Mouse (Mus musculus) C2C12 (cell line): ENCODE results near the gene Rasgef1b. TPM values are rescaled to one million over a fixed set of nuclear protein-coding genes. Genes with fewer than 3 reads are reported as not detected.

Experiments
- H3K27me3 ChIP-seq: one replicate; pipeline ENCODE4 v1.6.1; 2011; ENCODE audit not compliant: control insufficient read depth, insufficient read depth, insufficient read length
- H3K36me3 ChIP-seq: one replicate; pipeline ENCODE4 v1.6.1; 2011; ENCODE audit not compliant: control insufficient read depth, insufficient read depth
- H3K4me3 ChIP-seq: one replicate; pipeline ENCODE4 v1.5.1; 2011; ENCODE audit warnings: mild to moderate bottlenecking, control low read depth; ENCODE audit not compliant: poor library complexity, insufficient read depth, severe bottlenecking
- H3K79me2 ChIP-seq: one replicate; pipeline ENCODE4 v1.6.1; 2011; ENCODE audit not compliant: control insufficient read depth, insufficient read depth
- H3K79me3 ChIP-seq: one replicate; pipeline ENCODE4 v1.6.1; 2011; ENCODE audit warnings: low read depth, control low read depth
- H3ac ChIP-seq: one replicate; pipeline ENCODE3; 2011; ENCODE audit warnings: low read depth; ENCODE audit not compliant: control insufficient read depth, insufficient read length
- CEBPB ChIP-seq: IDR thresholded peaks from one replicate; pipeline ENCODE4 v1.6.1; 2011; ENCODE audit warnings: low read depth, mild to moderate bottlenecking, control low read depth, moderate library complexity
- CTCF ChIP-seq: IDR thresholded peaks from one replicate; pipeline ENCODE4 v1.5.1; 2011; ENCODE audit not compliant: control insufficient read depth, insufficient read depth, insufficient read length
- FOSL1 ChIP-seq: IDR thresholded peaks from one replicate; pipeline ENCODE4 v1.8.0; 2011; ENCODE audit warnings: mild to moderate bottlenecking, low read length; ENCODE audit not compliant: poor library complexity, insufficient read depth, severe bottlenecking
- MAX ChIP-seq: IDR thresholded peaks from one replicate; pipeline ENCODE4 v1.6.1; 2011; ENCODE audit warnings: mild to moderate bottlenecking, control low read depth
- MYOD1 ChIP-seq: IDR thresholded peaks from one replicate; pipeline ENCODE4 v1.6.1; 2011; ENCODE audit warnings: low read depth; ENCODE audit not compliant: control insufficient read depth, insufficient read length
- MYOG ChIP-seq: IDR thresholded peaks from one replicate; pipeline ENCODE4 v1.6.1; 2011; ENCODE audit not compliant: control insufficient read depth, insufficient read length; ENCODE audit errors: extremely low read depth
- USF1 ChIP-seq: IDR thresholded peaks from one replicate; pipeline ENCODE4 v1.6.1; 2011; ENCODE audit warnings: low read depth, mild to moderate bottlenecking, control low read depth, moderate library complexity
- polyA plus RNA-seq: library from polyadenylated mRNA; unstranded; fragments of >200 nt; fragmentation: generic; extraction: Trizol; gene quantifications from one replicate; pipeline ENCODE4 v1.2.1, GENCODE M21; 2012; ENCODE audit warnings: missing spikeins

Gene Rasgef1b
- polyA plus RNA-seq, 1 experiment = 0.05 TPM

GRCm38 (mm10) chr5:99471790-99472189 lies 257.1 kb downstream of the Rasgef1b start:
- Histone ChIP-seq H3K36me3 (no peaks in the 10 kb centered on the region), H3K27me3 (no peaks in the 10 kb centered on the region), H3ac (no peak overlapping the region), H3K79me3 (no peaks in the 10 kb centered on the region), H3K4me3 (no peak overlapping the region), H3K79me2 (no peaks in the 10 kb centered on the region)
- no peak for TF ChIP-seq FOSL1

DNA sequence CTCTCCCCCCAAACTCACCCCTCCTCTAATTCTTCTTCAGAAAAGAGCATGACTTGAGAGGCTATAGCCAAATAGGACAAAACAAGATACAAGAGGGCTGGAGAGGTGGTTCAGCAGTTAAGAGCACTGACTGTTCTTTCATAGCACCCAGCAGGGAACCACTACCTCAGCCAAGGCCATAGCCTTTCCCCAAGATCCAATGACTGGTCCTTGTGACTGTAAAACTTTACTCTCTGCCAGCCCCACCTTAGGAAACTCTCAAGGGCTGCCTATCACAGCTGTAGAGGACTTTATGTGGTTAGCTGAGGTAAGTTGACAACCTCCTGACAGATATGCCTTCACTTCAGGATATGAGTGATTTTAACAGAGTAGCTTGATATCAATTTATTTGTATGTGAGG lies 258.3 kb downstream of the Rasgef1b start:
- TF ChIP-seq CEBPB (no peak), MAX (no peak), FOSL1 (no peak), MYOG (no peak), USF1 (no peak), MYOD1 (no peak), CTCF (no peak)
- H3K79me2 ChIP-seq = no peaks in the 10 kb centered on the region
- H3K79me3 ChIP-seq = no peaks in the 10 kb centered on the region
- no peak overlapping the region for H3ac ChIP-seq
- no peaks in the 10 kb centered on the region for H3K36me3 ChIP-seq
- no peaks in the 10 kb centered on the region for H3K27me3 ChIP-seq
- no peak overlapping the region for H3K4me3 ChIP-seq

DNA sequence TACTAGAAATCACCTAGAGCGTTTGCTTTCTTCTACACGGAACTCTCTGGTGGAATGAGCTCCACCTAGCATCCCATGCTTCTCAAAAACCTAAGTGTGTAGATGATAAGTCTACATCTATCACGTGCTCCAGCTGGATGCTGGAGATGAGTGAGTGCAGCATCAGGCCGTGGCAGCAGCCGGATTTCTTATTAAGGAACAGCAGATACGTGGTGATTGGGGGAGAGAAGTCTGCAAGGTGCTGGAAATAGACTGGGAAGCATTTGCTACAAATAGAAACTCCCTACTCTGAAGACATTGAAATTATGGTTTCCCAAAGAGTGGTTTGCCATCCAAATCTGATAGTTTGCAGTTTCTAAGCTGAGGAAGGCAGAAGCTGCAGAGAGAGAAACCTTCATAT lies 269.9 kb downstream of the Rasgef1b start:
- H3K36me3 ChIP-seq = no peaks in the 10 kb centered on the region
- no peak overlapping the region for H3ac ChIP-seq
- TF ChIP-seq MAX = no peak
- no peak for TF ChIP-seq CTCF
- no peak for TF ChIP-seq MYOG
- TF ChIP-seq FOSL1 = no peak
- no peak for TF ChIP-seq USF1
- TF ChIP-seq CEBPB = no peak
- no peak for TF ChIP-seq MYOD1
- no peaks in the 10 kb centered on the region for H3K79me2 ChIP-seq
- H3K79me3 ChIP-seq = no peaks in the 10 kb centered on the region
- no peak overlapping the region for H3K4me3 ChIP-seq
- H3K27me3 ChIP-seq = no peaks in the 10 kb centered on the region

DNA sequence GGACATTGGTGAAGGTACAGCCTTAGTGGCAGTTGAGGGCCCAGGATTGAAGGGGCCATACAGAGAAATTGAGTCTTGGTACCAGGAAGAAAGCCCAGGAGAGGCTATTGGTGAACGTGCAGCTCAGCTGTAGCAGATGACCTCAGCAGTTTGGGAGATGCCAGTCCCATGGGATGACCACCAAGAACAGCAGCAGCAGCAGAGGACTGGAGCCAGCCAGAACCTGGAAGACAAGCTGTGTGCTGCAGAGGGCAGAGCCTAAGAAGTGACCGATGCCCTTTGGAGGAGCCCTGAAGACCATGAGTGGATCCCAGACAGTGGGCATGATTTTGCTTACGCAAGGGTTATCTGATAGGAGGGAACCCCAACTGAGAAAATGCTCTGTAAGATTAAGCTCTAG lies 271.6 kb downstream of the Rasgef1b start:
- H3K36me3 ChIP-seq = no peaks in the 10 kb centered on the region
- H3K27me3 ChIP-seq = no peaks in the 10 kb centered on the region
- no peaks in the 10 kb centered on the region for H3K79me2 ChIP-seq
- no peak overlapping the region for H3ac ChIP-seq
- no peak overlapping the region for H3K4me3 ChIP-seq
- TF ChIP-seq MAX (no peak), USF1 (no peak), FOSL1 (no peak), CEBPB (no peak), MYOD1 (no peak), CTCF (no peak), MYOG (no peak)
- H3K79me3 ChIP-seq = no peaks in the 10 kb centered on the region

DNA sequence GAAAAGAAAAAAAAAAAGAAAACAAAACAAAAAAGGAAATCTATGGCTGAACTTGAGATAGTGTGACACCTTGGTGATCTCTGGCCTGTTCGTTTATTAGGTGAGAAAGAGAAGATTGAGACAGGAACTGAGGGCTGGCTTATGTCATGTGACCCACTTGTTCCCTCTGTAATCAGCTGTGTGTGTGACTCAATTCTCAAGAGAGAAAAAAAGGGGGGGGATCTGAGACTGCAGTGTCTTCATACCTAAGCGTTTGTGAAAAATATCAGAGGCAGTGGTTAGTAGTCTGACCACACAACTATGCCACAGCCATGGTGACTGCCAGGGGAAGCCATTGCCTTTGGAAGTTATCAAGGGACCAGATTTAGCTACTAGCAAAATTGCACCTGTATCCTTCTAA lies 276.9 kb downstream of the Rasgef1b start:
- Histone ChIP-seq H3K27me3 (no peaks in the 10 kb centered on the region), H3K79me3 (no peaks in the 10 kb centered on the region), H3K36me3 (no peaks in the 10 kb centered on the region), H3K4me3 (no peak overlapping the region), H3K79me2 (no peaks in the 10 kb centered on the region), H3ac (no peak overlapping the region)
- TF ChIP-seq USF1 (peak; percentile 17), FOSL1 (no peak)

- no peak overlapping the region for H3K4me3 ChIP-seq
- no peaks in the 10 kb centered on the region for H3K27me3 ChIP-seq
- TF ChIP-seq CEBPB = no peak
- no peaks in the 10 kb centered on the region for H3K36me3 ChIP-seq
- no peaks in the 10 kb centered on the region for H3K79me2 ChIP-seq
- H3ac ChIP-seq = no peak overlapping the region
- H3K79me3 ChIP-seq = no peaks in the 10 kb centered on the region
Measured at GRCm38 (mm10) chr5:99451416-99451815, 277.4 kb downstream of the Rasgef1b start.

DNA sequence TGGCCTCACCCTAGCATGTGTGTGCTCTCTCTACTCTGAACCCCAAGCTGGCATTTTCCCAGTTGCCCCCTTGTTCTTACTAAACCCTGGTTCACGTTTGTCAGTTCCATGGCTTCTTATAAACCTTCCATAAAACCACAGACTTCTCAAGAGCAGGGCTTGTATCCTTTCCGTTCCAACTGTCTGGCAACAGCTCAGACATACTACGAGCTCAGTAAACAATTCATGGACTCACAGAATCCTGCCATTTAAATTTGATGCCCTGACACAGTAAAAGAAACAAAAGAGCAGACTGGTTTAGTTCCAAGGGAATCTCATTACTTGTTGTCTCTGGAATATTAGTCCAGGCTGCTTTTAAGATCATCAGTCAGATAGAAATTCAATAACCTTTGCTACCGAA lies 277.9 kb downstream of the Rasgef1b start:
- Histone ChIP-seq H3ac (no peak overlapping the region), H3K36me3 (no peaks in the 10 kb centered on the region), H3K79me3 (no peaks in the 10 kb centered on the region), H3K4me3 (no peak overlapping the region), H3K27me3 (no peaks in the 10 kb centered on the region), H3K79me2 (no peaks in the 10 kb centered on the region)
- no peak for TF ChIP-seq CEBPB
